Mouse (Mus musculus): ENCODE measurements around the gene Wipf1.

DNA sequence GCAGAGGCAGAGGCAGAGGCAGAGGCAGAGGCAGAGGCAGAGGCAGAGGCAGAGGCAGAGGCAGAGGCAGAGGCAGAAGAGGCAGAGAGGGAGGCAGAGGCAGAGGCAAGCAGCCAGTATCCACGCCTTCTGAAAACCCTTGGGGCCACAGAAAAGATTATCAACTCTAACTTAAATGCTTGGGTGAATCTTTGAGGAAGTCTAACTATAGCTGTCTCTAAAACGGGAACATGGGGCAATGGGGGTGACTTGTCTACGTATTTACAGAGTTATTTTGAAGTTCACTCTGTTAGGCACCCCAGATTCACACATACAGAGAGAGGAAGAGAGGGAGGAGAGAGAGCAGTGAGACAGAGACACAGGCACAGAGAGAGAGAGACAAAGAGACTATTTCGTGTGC, 74.0 kb downstream of the Wipf1 start:
- TF ChIP-seq CTCF (IDR thresholded peaks at IDR 0.05; ENCODE audit: low read depth, low read length) (no peak), GATA1 (IDR thresholded peaks at IDR 0.05; ENCODE audit: borderline replicate concordance, low read length) (no peak), TAL1 (conservative IDR thresholded peaks at IDR 0.05; ENCODE audit: low read depth, low read length) (no peak)

Measured in G1E (cell line).